Mouse (Mus musculus) kidney, embryonic 15.5 days (tissue): ENCODE results near the gene Cobl. TPM values are rescaled to one million over a fixed set of nuclear protein-coding genes. Genes with fewer than 3 reads are reported as not detected.

Experiments used
- ATAC-seq: fragments of 200-750 bp; cut with Nextera tagmentation; replicated peaks from 2 replicates; pipeline ENCODE4 v1.8.0; 2017; ENCODE audit warnings: moderate TSS enrichment; ENCODE audit not compliant: low FRiP score
- H3K27ac ChIP-seq: fragments of 300-500 bp; sonication (generic); 2 replicates; pipeline ENCODE4 v1.5.1; 2015; ENCODE audit warnings: mild to moderate bottlenecking, inconsistent platforms
- H3K27me3 ChIP-seq: fragments of 300-500 bp; sonication (generic); 2 replicates; pipeline ENCODE4 v1.6.1; 2015; ENCODE audit warnings: inconsistent platforms
- H3K36me3 ChIP-seq: fragments of 300-500 bp; sonication (generic); 2 replicates; pipeline ENCODE4 v1.6.1; 2015; ENCODE audit warnings: inconsistent platforms
- H3K4me1 ChIP-seq: fragments of 300-500 bp; sonication (generic); 2 replicates; pipeline ENCODE4 v1.6.1; 2015; ENCODE audit warnings: inconsistent platforms
- H3K4me2 ChIP-seq: fragments of 300-500 bp; sonication (generic); 2 replicates; pipeline ENCODE4 v1.6.1; 2015; ENCODE audit warnings: moderate library complexity, mild to moderate bottlenecking, inconsistent platforms
- H3K4me3 ChIP-seq: fragments of 300-500 bp; sonication (generic); replicated peaks from 2 replicates; pipeline ENCODE4 v1.5.1; 2015; ENCODE audit warnings: mild to moderate bottlenecking, inconsistent platforms
- H3K9ac ChIP-seq: fragments of 300-500 bp; sonication (generic); 2 replicates; pipeline ENCODE4 v1.6.1; 2015; ENCODE audit warnings: mild to moderate bottlenecking, inconsistent platforms
- H3K9me3 ChIP-seq: fragments of 300-500 bp; sonication (generic); replicated peaks from 2 replicates; pipeline ENCODE4 v1.6.1; 2016; ENCODE audit warnings: inconsistent platforms
- WGBS: fragments of 180-500 bp; shearing (Covaris S2); methylation state at CpG from one replicate; pipeline ENCODE4 v1.1.7; 2015; ENCODE audit warnings: mixed read lengths; 5-methylcytosine and 5-hydroxymethylcytosine counted together
- polyA plus RNA-seq: library from polyadenylated mRNA; unstranded; fragments of >200 nt; fragmentation: Nextera tagmentation; extraction: Ambion mirVana; gene quantifications from 2 replicates; pipeline ENCODE4 v1.2.1, GENCODE M21; 2015

Gene Cobl
- 7.7 and 10.4 TPM in 2 replicates for polyA plus RNA-seq

DNA sequence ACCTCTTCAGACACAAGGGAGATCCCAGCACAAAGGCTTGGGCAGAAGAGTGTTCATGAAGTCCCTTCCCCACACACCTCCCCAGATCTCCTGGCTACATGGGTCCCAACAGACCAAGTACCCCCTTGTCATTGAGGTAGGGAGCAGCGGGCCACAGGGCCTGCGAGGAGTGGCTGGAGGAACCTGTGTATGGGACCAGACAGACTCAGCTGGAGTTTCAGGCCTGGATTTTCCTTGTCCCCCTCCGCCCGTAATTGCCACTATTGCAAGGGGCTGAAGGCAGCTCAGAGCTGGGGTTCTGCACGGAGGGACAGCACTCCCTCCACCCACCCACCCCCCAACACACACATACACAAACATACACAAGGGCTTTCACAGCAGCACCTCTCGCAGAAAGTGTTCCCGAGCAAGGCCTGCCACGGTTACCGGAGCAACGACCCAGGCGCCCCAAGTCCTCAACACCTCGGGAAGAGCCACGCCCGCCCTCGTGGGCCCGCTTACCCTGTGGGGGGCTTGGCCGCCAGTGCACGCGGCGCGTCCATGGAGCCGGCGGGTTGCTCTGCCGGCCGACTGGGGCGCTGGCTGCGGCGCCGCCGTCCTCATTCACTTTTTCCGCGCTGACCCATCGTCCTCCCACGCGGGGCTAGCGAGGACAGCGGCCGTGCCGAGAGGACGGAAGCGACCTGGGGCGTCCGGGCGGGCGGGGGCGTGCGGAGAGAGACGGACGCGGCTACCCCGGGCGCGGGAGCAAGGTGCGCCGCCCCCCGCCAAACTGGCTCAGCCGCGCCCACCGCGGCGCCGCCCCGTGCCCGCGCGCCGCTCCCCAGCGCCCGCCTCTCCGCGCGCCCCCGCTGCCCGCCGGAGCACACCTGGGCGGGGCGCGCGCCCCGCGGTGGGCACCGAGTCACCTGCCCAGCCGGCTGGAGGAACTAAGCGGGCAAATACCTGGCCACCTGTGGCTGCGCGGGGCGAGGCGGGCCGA is at the start of gene Cobl:
TSS of gene Cobl (minus strand) at position 780 of the 982 bp plus-strand sequence.
- Histone ChIP-seq H3K4me2 (peak within 1 kb of the TSS; percentile 93), H3K27ac (no peak within 1 kb of the TSS), H3K4me1 (peaks cover 5% of the 10 kb centered on the region; the same call in 1 of the 2 replicates), H3K9me3 (no peaks in the 10 kb centered on the region), H3K36me3 (no peaks in the 10 kb centered on the region), H3K9ac (peak within 1 kb of the TSS; percentile 61), H3K27me3 (peaks cover 21% of the 10 kb centered on the region), H3K4me3 (peak within 1 kb of the TSS; percentile 69)
- under 1% methylated on average over 67 of the region's 89 CpGs for WGBS
- peak; percentile 85 for ATAC-seq

DNA sequence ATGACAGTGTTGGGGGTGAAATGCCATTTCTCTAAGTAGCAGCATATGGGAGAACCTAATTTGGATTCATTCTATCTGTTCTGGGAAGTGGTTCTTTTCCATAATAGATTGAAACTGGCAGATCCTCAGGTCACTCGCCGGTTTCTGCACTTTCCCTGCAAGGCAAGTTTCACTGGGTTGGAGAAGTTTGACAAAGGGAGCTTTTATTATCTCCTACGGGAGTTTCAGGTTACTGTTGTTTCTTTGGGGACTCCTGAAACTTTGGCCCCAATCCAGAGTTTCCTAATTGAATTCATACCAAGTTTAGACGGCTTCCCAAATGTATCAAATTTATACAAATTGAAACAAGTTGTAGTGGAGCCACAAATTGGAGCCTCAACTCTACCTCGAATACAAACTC is 49.0 kb upstream of the Cobl start:
- no peaks in the 10 kb centered on the region for H3K36me3 ChIP-seq
- H3K9ac ChIP-seq = no peak overlapping the region
- no peaks in the 10 kb centered on the region for H3K4me1 ChIP-seq
- no peaks in the 10 kb centered on the region for H3K9me3 ChIP-seq
- H3K27ac ChIP-seq = no peak overlapping the region
- H3K4me3 ChIP-seq = no peak overlapping the region
- WGBS = 24% methylated on average over 5 of the region's 5 CpGs
- H3K27me3 ChIP-seq = no peaks in the 10 kb centered on the region
- ATAC-seq = no peak
- H3K4me2 ChIP-seq = no peak overlapping the region

DNA sequence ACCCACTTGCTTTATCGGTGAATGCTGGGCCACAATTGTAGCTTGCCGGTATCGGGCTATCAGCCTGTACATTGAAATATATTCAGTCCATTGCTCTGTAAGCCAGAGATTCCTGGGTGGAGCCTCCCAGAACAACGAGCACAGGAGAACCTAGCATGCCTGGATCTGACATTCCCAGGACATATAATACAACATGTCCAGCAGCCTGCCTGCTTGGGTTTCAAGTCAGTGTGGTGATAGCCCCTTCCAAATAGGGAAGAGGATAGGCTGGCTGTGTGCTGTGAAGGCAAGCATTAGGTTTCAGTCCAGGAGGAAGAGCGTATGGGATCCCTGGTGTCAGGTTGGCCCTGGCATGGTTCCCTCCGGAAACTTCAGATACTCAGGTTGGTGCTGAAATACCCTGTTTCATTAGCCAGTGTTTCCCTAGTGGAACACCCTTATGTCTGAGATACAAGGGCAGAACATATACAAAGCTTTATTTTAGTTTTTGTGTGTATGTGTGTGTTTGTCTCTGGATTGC is 41.7 kb upstream of the Cobl start:
- H3K4me3 ChIP-seq = no peak overlapping the region
- H3K4me2 ChIP-seq = no peak overlapping the region
- no peak for ATAC-seq
- no peaks in the 10 kb centered on the region for H3K36me3 ChIP-seq
- no peaks in the 10 kb centered on the region for H3K4me1 ChIP-seq
- 73% methylated on average over 6 of the region's 6 CpGs for WGBS
- H3K27ac ChIP-seq = no peak overlapping the region
- no peaks in the 10 kb centered on the region for H3K9me3 ChIP-seq
- no peaks in the 10 kb centered on the region for H3K27me3 ChIP-seq
- no peak overlapping the region for H3K9ac ChIP-seq

DNA sequence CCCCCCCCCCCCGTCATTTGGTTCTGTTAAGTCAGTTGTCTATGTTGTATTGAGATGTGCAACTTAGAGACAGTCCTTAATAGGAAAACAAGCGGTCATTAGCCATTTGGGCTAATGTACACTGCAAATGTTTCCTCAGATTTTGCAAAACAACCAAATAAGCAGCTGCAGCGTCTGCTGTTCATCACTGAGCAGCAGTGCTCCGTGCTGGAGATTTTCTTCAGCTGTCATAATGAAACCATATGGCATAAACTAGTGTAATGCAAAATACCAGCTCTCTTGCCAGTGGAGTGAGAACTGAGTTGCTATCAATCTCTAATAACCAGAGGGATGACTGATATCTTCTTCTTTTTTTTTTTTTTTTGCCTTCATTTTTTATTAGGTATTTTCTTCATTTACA is 39.0 kb upstream of the Cobl start:
- Histone ChIP-seq H3K27me3 (no peaks in the 10 kb centered on the region), H3K4me3 (no peak overlapping the region), H3K4me1 (no peaks in the 10 kb centered on the region), H3K27ac (no peak overlapping the region), H3K36me3 (no peaks in the 10 kb centered on the region), H3K9me3 (no peaks in the 10 kb centered on the region), H3K9ac (no peak overlapping the region), H3K4me2 (no peak overlapping the region)
- 83% methylated on average over 4 of the region's 4 CpGs for WGBS
- no peak for ATAC-seq

DNA sequence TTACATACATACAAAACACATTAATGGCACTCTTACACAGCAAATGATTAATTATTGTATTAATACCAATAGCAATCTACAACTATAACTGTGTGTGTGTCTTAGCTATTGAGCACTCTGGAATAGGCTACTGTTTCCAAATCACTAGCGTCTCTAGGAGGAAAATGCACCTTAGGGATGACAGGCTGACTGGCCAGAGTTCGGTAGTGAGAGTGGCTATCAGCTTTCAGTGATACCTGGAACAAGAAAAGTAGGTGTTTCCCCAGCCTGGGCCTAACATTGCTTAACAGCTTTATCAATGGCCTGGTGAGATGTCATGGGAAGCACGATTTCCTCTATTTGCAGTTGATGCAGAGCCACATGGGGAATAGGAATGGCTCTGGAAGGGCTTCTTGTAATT is 37.0 kb upstream of the Cobl start:
- no peak overlapping the region for H3K9ac ChIP-seq
- H3K4me2 ChIP-seq = no peak overlapping the region
- H3K9me3 ChIP-seq = no peaks in the 10 kb centered on the region
- no peaks in the 10 kb centered on the region for H3K36me3 ChIP-seq
- no peak overlapping the region for H3K4me3 ChIP-seq
- 82% methylated on average over 3 of the region's 3 CpGs for WGBS
- ATAC-seq = no peak
- no peaks in the 10 kb centered on the region for H3K27me3 ChIP-seq
- H3K4me1 ChIP-seq = no peaks in the 10 kb centered on the region
- no peak overlapping the region for H3K27ac ChIP-seq

DNA sequence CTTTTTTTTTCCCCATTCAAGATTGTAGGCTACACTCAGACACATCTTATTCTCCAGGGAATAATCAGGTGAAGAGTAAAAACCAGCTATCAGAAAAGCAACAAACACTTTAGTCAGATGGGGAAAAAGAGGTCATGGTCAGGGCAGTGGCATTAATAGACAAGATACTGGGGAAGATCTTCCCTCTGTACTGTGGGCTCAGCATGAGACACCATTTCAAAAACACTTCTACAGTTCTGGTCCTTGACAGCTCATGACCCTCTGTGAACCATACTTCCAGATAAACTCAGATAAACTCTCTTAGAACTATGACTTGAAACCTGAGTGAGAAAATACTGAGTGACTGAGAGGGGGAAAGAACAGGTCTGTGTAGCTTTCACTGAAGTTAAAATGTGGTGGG is 29.0 kb upstream of the Cobl start:
- Histone ChIP-seq H3K9ac (no peak overlapping the region), H3K27ac (no peak overlapping the region), H3K36me3 (no peaks in the 10 kb centered on the region), H3K9me3 (no peaks in the 10 kb centered on the region), H3K4me1 (no peaks in the 10 kb centered on the region), H3K27me3 (no peaks in the 10 kb centered on the region), H3K4me3 (no peak overlapping the region), H3K4me2 (no peak overlapping the region)
- no peak for ATAC-seq

DNA sequence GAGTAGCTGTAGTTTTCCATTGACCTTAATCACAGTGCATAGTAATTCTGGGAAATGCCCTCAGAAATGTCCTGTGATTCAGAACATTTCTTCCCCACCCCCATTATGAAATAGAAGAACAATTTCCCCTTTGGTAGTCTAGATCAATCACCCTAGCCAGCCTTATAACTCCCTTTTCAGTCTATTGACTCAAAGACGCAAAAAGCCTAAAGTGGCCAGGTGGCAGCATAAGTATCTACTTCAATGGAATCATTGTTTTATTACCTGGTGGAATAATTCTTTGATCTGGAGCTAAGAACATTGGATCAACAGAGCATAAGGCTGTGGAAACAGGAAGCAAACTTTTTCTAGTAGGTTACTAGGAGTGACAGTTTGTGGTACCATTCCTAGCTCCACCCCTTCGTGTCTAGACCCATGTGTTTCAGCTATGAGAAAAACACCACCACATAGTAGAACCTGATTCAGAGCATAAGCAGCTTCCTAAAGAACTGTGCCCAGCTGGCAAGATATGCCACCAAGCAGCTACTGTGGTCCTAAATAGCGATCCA is 15.2 kb upstream of the Cobl start:
- WGBS = 90% methylated on average over 3 of the region's 3 CpGs
- H3K9ac ChIP-seq = no peak overlapping the region
- ATAC-seq = no peak
- H3K4me2 ChIP-seq = no peak overlapping the region
- H3K36me3 ChIP-seq = no peaks in the 10 kb centered on the region
- no peaks in the 10 kb centered on the region for H3K27me3 ChIP-seq
- no peaks in the 10 kb centered on the region for H3K4me1 ChIP-seq
- H3K27ac ChIP-seq = no peak overlapping the region
- no peaks in the 10 kb centered on the region for H3K9me3 ChIP-seq
- no peak overlapping the region for H3K4me3 ChIP-seq

DNA sequence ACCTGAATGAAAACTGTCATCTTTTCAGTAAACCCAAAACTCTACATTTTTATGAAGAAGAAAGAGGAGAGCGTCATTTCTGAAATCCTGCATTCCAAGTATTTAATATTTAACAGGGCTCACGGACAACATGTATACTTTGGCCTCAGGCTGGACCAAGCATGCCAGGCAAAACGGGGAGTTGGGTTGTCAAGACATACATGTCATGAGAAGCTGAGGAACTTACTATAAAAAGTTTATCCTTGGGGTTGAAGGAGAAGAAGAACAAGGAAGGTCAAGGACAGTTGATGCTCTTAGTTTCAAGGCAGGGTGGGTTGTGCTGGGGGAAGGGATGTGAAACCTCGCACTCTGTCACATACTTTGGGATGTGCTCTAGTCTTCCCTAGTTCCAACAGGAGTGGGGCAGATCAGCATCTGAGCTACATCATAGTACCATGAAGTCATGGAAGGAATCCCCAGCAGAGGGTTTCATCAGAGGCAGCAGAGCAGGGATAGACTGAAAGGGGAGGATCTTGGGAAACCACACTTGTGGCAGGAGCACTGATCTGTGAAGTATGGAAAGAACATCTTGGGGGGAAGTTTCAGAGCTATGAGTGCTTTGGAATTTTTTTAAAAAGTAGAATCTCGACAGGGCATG is 9.7 kb upstream of the Cobl start:
- 70% methylated on average over 5 of the region's 5 CpGs for WGBS
- H3K27ac ChIP-seq = peak overlapping the region; percentile 77
- H3K9ac ChIP-seq = no peak overlapping the region
- H3K4me1 ChIP-seq = peaks cover 5% of the 10 kb centered on the region; the same call in 1 of the 2 replicates
- no peaks in the 10 kb centered on the region for H3K27me3 ChIP-seq
- no peaks in the 10 kb centered on the region for H3K36me3 ChIP-seq
- no peak overlapping the region for H3K4me3 ChIP-seq
- H3K9me3 ChIP-seq = no peaks in the 10 kb centered on the region
- H3K4me2 ChIP-seq = no peak overlapping the region
- ATAC-seq = peak; percentile 77

DNA sequence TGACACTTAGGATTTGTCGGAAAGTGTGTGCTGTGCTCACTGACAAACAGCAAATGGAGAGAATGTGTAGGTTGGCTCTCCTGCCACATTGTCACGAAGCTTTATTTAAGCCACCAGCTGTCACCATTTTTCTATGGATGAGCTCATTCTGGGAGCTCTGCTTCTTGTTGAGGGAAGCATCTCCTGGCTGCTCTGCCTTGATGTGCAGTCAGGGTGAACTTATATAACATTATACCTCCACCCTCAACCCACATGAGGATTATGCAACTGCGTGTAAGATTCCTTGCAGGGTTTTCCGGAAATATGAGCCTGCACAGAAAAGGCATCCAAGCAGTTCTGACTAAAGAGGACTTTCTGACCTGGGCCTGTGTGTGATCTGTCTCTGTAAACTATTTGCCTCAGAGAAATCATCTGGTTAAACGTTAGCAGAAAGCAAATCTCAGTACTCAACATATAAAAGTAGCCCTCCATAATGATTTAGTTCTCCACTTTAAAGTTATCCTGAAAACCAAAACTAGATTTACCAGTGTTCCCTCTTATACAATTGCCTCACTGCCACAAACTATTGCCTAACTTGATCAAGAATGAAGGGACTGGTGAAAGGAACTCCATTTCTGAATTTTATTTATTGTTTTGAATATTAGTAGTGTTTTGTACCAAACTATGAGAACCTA is 9.0 kb upstream of the Cobl start:
- peak overlapping the region; percentile 78 for H3K27ac ChIP-seq
- 46% methylated on average over 5 of the region's 5 CpGs for WGBS
- no peak overlapping the region for H3K4me3 ChIP-seq
- no peaks in the 10 kb centered on the region for H3K9me3 ChIP-seq
- H3K27me3 ChIP-seq = no peaks in the 10 kb centered on the region
- no peaks in the 10 kb centered on the region for H3K36me3 ChIP-seq
- no peak overlapping the region for H3K9ac ChIP-seq
- H3K4me1 ChIP-seq = peaks cover 5% of the 10 kb centered on the region; the same call in 1 of the 2 replicates
- peak; percentile 86 for ATAC-seq
- no peak overlapping the region for H3K4me2 ChIP-seq

DNA sequence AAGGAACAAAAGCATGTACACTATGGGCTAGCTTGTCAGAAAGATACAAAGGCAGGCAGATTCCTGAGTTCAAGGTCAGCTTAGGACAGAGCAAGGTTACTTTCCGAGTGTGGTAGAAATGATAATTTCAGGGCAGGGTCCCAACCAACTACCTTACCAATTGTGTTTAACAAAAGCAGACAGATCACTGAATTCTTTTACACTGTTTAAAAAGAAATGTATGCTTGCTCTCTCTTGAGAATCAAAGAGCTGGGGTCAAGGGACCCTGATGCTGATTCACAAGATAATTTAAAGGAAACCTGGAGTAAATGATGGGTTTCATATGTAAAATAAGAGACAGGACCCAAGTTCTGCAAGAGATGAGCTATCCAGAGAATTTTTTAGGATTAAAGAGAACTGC is 4.9 kb upstream of the Cobl start:
- Histone ChIP-seq H3K4me2 (no peak overlapping the region), H3K27me3 (peaks cover 13% of the 10 kb centered on the region), H3K36me3 (no peaks in the 10 kb centered on the region), H3K4me3 (no peak overlapping the region), H3K9me3 (no peaks in the 10 kb centered on the region), H3K4me1 (peaks cover 5% of the 10 kb centered on the region; the same call in 1 of the 2 replicates), H3K9ac (no peak overlapping the region), H3K27ac (no peak overlapping the region)
- 70% methylated on average over 1 of the region's 1 CpGs for WGBS
- ATAC-seq = no peak

DNA sequence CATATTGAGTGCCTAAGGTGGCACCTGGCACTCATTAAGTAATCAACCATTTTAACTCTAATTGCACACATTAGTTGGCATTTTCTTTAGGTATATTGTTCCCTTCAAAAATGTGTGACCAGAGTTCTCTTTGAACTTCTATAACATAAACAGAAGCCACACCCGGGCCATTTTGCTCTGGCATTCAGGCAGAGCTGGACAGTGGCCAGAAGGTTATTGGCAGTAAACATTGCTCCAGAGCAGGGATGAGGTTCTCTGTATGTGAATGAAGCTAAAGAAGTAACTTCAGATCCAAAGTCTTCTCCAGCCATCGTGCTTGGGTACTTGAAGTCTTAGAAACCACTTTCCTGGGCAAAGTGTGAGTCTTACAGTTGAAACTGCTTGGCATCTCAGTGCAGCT is 3.9 kb upstream of the Cobl start:
- Histone ChIP-seq H3K4me2 (no peak overlapping the region), H3K36me3 (no peaks in the 10 kb centered on the region), H3K4me1 (peaks cover 8% of the 10 kb centered on the region), H3K9ac (no peak overlapping the region), H3K9me3 (no peaks in the 10 kb centered on the region), H3K27ac (no peak overlapping the region), H3K4me3 (no peak overlapping the region), H3K27me3 (peaks cover 19% of the 10 kb centered on the region)
- 67% methylated on average over 2 of the region's 2 CpGs for WGBS
- ATAC-seq = no peak
